Comparison of ENCODE assay signal across 12 mouse cellular contexts in genomic region chr1:124674420-124674819, GRCm38 (mm10).
DNase-seq lines count a peak whose midpoint lies in the region; ATAC-seq and TF ChIP-seq lines count a peak whose summit lies in the region.
"Had no signal": no experiment of that assay in that cellular context is flagged by ENCODE, and none has a peak within 500 bp of the region (broad histone marks: within the 10 kb centered on the region; RNA-seq: fewer than 3 reads in every experiment).

No protein-coding gene starts in this region.

- DNase-seq in hindbrain, postnatal 0 days (ENCODE audit: low spot score), result peak; percentile 15
- no peak for DNase-seq in hindbrain, embryonic 14.5 days (ENCODE audit: low spot score)
- DNase-seq in midbrain, embryonic 14.5 days, result peak; percentile 30
- peak; percentile 50 for DNase-seq in retina, postnatal 1 day
- no peak for DNase-seq in gastrocnemius, adult 8-10 months (ENCODE audit: low spot score in 2 of 2)
- DNase-seq in heart, adult 11 months, result no peak
- DNase-seq: kidney, postnatal 25 days had no signal

- H3K36me3 ChIP-seq in hindbrain, postnatal 0 days (ENCODE audit: insufficient read depth, low read length), result no peaks in the 10 kb centered on the region
- H3K36me3 ChIP-seq in hindbrain, embryonic 14.5 days (replicated peaks; ENCODE audit: control insufficient read depth, insufficient read depth), result no peaks in the 10 kb centered on the region
- no peaks in the 10 kb centered on the region for H3K36me3 ChIP-seq in midbrain, embryonic 14.5 days (ENCODE audit: control insufficient read depth, insufficient read depth, low read length)
- no peaks in the 10 kb centered on the region for H3K36me3 ChIP-seq in midbrain, embryonic 15.5 days (replicated peaks)
- H3K36me3 ChIP-seq: limb, embryonic 15.5 days had no signal

- 32% methylated on average over 2 of the region's 2 CpGs for WGBS in hindbrain, postnatal 0 days
- 34% methylated on average over 2 of the region's 2 CpGs for WGBS in hindbrain, embryonic 14.5 days
- WGBS in midbrain, embryonic 14.5 days, result 29% methylated on average over 2 of the region's 2 CpGs
- WGBS in midbrain, embryonic 15.5 days, result 29% methylated on average over 2 of the region's 2 CpGs

- no peak overlapping the region for H3K9ac ChIP-seq in hindbrain, postnatal 0 days (replicated peaks; ENCODE audit: low read length)
- H3K9ac ChIP-seq in hindbrain, embryonic 14.5 days, result no peak overlapping the region
- H3K9ac ChIP-seq in midbrain, embryonic 14.5 days (replicated peaks; ENCODE audit: low read length), result no peak overlapping the region
- no peak overlapping the region for H3K9ac ChIP-seq in midbrain, embryonic 15.5 days
- H3K9ac ChIP-seq: limb, embryonic 15.5 days had no signal

- no peaks in the 10 kb centered on the region for H3K27me3 ChIP-seq in hindbrain, postnatal 0 days (ENCODE audit: insufficient read depth, low read length)
- no peaks in the 10 kb centered on the region for H3K27me3 ChIP-seq in hindbrain, embryonic 14.5 days (ENCODE audit: control insufficient read depth, insufficient read depth, low read length)
- H3K27me3 ChIP-seq in midbrain, embryonic 14.5 days (ENCODE audit: control insufficient read depth, insufficient read depth, low read length), result no peaks in the 10 kb centered on the region
- no peaks in the 10 kb centered on the region for H3K27me3 ChIP-seq in midbrain, embryonic 15.5 days (replicated peaks)
- H3K27me3 ChIP-seq: limb, embryonic 15.5 days had no signal

- peak; percentile 67 for TF ChIP-seq CTCF in hindbrain, postnatal 0 days (IDR thresholded peaks at IDR 0.05; ENCODE audit: low read depth)

- H3K4me2 ChIP-seq in hindbrain, postnatal 0 days (ENCODE audit: low read depth, low read length), result no peak overlapping the region
- no peak overlapping the region for H3K4me2 ChIP-seq in hindbrain, embryonic 14.5 days (replicated peaks)
- H3K4me2 ChIP-seq in midbrain, embryonic 14.5 days (ENCODE audit: low read length), result no peak overlapping the region
- no peak overlapping the region for H3K4me2 ChIP-seq in midbrain, embryonic 15.5 days
- H3K4me2 ChIP-seq: heart, embryonic 11.5 days; limb, embryonic 15.5 days had no signal

- no peak overlapping the region for H3K4me3 ChIP-seq in hindbrain, postnatal 0 days (ENCODE audit: low read length)
- H3K4me3 ChIP-seq in hindbrain, embryonic 14.5 days (replicated peaks; ENCODE audit: low read length), result no peak overlapping the region
- no peak overlapping the region for H3K4me3 ChIP-seq in midbrain, embryonic 14.5 days (replicated peaks; ENCODE audit: low read depth, low read length)
- no peak overlapping the region for H3K4me3 ChIP-seq in midbrain, embryonic 15.5 days
- H3K4me3 ChIP-seq: limb, embryonic 15.5 days; myocyte had no signal

- no peaks in the 10 kb centered on the region for H3K9me3 ChIP-seq in hindbrain, postnatal 0 days (ENCODE audit: low read length)
- H3K9me3 ChIP-seq in hindbrain, embryonic 14.5 days (ENCODE audit: control insufficient read depth, low read length), result no peaks in the 10 kb centered on the region
- H3K9me3 ChIP-seq in midbrain, embryonic 14.5 days (ENCODE audit: control insufficient read depth, low read length), result no peaks in the 10 kb centered on the region
- H3K9me3 ChIP-seq in midbrain, embryonic 15.5 days, result no peaks in the 10 kb centered on the region
- H3K9me3 ChIP-seq: limb, embryonic 15.5 days had no signal

- no peak for ATAC-seq in hindbrain, postnatal 0 days
- ATAC-seq in hindbrain, embryonic 14.5 days (ENCODE audit: low FRiP score), result no peak
- no peak for ATAC-seq in midbrain, embryonic 14.5 days (ENCODE audit: low FRiP score, low TSS enrichment)
- ATAC-seq in midbrain, embryonic 15.5 days (replicated peaks), result no peak
- ATAC-seq in common myeloid progenitor, adult 5-6 weeks (replicated peaks; ENCODE audit: low read depth, poor library complexity, severe bottlenecking), result peak; percentile 74

- H3K4me1 ChIP-seq in hindbrain, postnatal 0 days (ENCODE audit: insufficient read depth, low read length), result no peaks in the 10 kb centered on the region
- H3K4me1 ChIP-seq in hindbrain, embryonic 14.5 days (replicated peaks; ENCODE audit: control insufficient read depth, insufficient read depth, low read length), result no peaks in the 10 kb centered on the region
- no peaks in the 10 kb centered on the region for H3K4me1 ChIP-seq in midbrain, embryonic 14.5 days (ENCODE audit: control insufficient read depth, insufficient read depth, low read length)
- no peaks in the 10 kb centered on the region for H3K4me1 ChIP-seq in midbrain, embryonic 15.5 days
- H3K4me1 ChIP-seq: limb, embryonic 15.5 days had no signal

- H3K27ac ChIP-seq in hindbrain, postnatal 0 days, result no peak overlapping the region
- H3K27ac ChIP-seq in hindbrain, embryonic 14.5 days, result no peak overlapping the region
- H3K27ac ChIP-seq in midbrain, embryonic 14.5 days (replicated peaks; ENCODE audit: low read depth, low read length), result no peak overlapping the region
- H3K27ac ChIP-seq in midbrain, embryonic 15.5 days, result no peak overlapping the region
- H3K27ac ChIP-seq: limb, embryonic 15.5 days had no signal

Comparison
In these comparisons a context has a peak if more than half of its experiments do, and no peak if none do; other contexts are left out.
1. DNase-seq: peak in hindbrain, postnatal 0 days (single experiment), midbrain, embryonic 14.5 days (single experiment) and retina, postnatal 1 day (single experiment); none in hindbrain, embryonic 14.5 days (single experiment), gastrocnemius, adult 8-10 months (0 of 2) and heart, adult 11 months (single experiment).